Mouse (Mus musculus): ENCODE measurements around the gene Ssu2. TPM values are rescaled to one million over a fixed set of nuclear protein-coding genes. Genes with fewer than 3 reads are reported as not detected.

Ssu2 gene
- polyA plus RNA-seq, 1 experiment from 2014 or later, result not detected

DNA sequence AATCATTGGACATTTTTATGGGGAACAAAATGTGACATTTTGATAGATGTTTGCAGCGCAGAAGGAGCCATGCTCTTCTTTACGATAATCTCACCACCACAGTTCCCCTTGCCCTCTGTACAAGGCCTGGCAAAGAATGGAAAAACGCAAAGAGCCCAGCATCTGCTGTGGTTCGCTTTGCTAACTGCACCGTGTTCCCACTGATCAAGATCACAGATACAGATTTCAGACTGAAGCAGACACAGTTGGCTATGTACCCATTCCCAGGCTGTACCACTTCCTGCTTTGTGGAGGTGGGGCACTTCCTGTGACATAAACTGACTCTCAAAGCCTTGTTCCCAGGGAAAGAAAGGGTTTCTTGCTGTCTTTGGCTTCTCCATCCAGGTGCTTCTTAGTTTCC, 53.9 kb downstream of the Ssu2 start:
- no peaks in the 10 kb centered on the region for H3K36me3 ChIP-seq
- no peak for ATAC-seq
- no peaks in the 10 kb centered on the region for H3K27me3 ChIP-seq (replicated peaks)
- no peaks in the 10 kb centered on the region for H3K9me3 ChIP-seq (replicated peaks)
- no peak overlapping the region for H3K4me3 ChIP-seq
- WGBS (ENCODE audit: insufficient replicate concordance), result 42% methylated on average over 5 of the region's 5 CpGs
- H3K27ac ChIP-seq, result no peak overlapping the region
- H3K4me2 ChIP-seq, result no peak overlapping the region
- H3K9ac ChIP-seq, result no peak overlapping the region
- no peaks in the 10 kb centered on the region for H3K4me1 ChIP-seq

DNA sequence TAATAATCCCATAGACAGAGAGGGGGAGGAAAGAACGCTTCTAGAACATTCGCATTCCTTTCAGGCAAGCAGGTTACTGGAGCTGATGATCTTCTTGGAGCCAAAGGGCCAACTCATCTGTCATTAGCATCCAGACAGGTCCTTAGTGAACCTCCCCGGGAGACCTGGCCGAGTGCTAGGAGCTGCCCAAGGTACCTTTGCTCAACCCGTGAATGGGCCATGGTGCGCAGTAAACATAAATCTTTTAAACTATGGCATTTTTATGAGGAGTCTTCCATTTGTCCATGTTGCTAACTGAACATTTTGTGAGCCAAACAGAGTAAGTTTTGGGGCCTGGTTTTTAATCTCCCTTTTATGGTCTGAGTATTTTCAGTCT, 56.6 kb downstream of the Ssu2 start:
- WGBS (ENCODE audit: insufficient replicate concordance), result 70% methylated on average over 6 of the region's 6 CpGs
- Histone ChIP-seq H3K4me1 (no peaks in the 10 kb centered on the region), H3K9ac (no peak overlapping the region), H3K36me3 (no peaks in the 10 kb centered on the region), H3K4me2 (no peak overlapping the region), H3K27me3 (replicated peaks) (no peaks in the 10 kb centered on the region), H3K4me3 (no peak overlapping the region), H3K9me3 (replicated peaks) (no peaks in the 10 kb centered on the region), H3K27ac (no peak overlapping the region)
- no peak for ATAC-seq

DNA sequence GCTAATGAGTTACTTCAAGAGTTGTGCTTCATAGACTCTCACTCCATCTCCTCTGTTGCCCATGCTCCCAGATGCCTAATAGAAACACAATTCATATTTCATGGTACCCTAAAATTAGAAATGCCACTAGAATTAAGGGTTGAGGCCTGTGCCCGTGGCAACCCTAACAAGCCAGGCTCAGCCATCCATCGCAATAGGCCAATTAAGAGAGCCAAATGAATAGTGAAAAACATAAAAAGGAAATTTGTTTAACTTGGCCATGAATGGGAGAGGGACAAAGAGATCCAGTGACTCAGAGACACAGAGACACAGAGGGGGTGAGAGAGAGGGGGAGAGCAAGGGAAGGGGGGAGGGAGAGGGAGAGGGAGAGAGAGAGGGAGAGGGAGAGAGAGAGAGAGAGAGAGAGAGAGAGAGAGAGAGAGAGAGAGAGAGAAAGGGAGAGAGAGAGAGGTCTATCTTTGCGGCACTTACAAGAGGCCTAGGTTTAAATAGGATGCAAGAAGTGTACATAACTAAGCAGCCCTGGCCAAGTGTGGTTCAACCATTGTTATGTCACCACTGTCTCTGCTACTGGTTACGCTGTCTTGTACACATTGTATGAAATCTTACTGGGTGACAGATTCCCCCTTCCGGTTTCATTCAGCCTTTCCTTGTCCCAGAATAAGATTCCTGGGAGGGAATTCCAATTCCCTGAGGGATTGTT, 57.2 kb downstream of the Ssu2 start:
- WGBS (ENCODE audit: insufficient replicate concordance), result 76% methylated on average over 5 of the region's 5 CpGs
- H3K9me3 ChIP-seq (replicated peaks), result no peaks in the 10 kb centered on the region
- H3K27me3 ChIP-seq (replicated peaks), result no peaks in the 10 kb centered on the region
- H3K4me2 ChIP-seq, result no peak overlapping the region
- H3K4me1 ChIP-seq, result no peaks in the 10 kb centered on the region
- H3K4me3 ChIP-seq, result no peak overlapping the region
- ATAC-seq, result no peak
- no peak overlapping the region for H3K27ac ChIP-seq
- no peaks in the 10 kb centered on the region for H3K36me3 ChIP-seq
- no peak overlapping the region for H3K9ac ChIP-seq

DNA sequence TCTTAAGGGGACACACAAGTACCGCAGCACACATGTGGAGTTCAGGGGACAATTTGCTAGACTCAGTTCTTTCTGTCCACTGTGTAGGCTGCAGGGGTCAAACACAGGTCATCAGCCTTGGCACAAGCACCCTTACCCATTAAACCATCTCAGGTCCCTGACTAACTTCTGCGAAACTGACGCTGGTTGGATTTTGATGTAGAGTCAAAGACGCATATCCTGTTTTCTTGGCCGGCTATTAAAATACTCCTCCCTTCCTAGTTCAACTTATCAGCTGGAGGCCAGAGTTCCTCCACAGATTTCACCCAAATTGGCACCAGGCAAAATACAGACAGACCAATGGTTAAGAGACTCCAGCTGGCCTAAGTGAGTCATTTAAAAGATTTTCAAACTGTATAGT, 60.0 kb downstream of the Ssu2 start:
- Histone ChIP-seq H3K4me3 (no peak overlapping the region), H3K27ac (no peak overlapping the region), H3K4me1 (no peaks in the 10 kb centered on the region), H3K4me2 (no peak overlapping the region), H3K9me3 (replicated peaks) (no peaks in the 10 kb centered on the region), H3K9ac (no peak overlapping the region), H3K36me3 (no peaks in the 10 kb centered on the region), H3K27me3 (replicated peaks) (no peaks in the 10 kb centered on the region)
- 62% methylated on average over 5 of the region's 5 CpGs for WGBS (ENCODE audit: insufficient replicate concordance)
- no peak for ATAC-seq

DNA sequence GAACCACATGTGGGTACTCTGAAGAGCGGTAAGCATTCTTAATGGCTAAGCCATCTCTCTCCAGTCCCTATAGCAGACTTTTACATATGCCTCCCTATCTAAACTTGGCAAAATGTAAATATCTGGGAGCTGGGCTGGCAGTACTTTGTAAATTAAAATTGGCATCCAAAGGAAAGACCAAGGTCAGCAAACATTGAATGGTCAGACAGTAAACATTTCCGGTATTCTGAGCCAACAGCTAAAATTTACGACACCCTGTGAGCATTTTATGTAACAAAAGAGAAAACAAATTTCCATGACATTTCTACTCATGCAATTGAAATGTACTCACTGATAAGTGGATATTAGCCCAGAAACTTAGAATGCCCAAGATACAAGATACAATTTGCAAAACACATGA, 62.6 kb downstream of the Ssu2 start:
- Histone ChIP-seq H3K27ac (no peak overlapping the region), H3K9ac (no peak overlapping the region), H3K9me3 (replicated peaks) (no peaks in the 10 kb centered on the region), H3K36me3 (no peaks in the 10 kb centered on the region), H3K27me3 (replicated peaks) (no peaks in the 10 kb centered on the region), H3K4me3 (no peak overlapping the region), H3K4me1 (no peaks in the 10 kb centered on the region), H3K4me2 (no peak overlapping the region)
- 85% methylated on average over 3 of the region's 3 CpGs for WGBS (ENCODE audit: insufficient replicate concordance)
- ATAC-seq, result no peak

DNA sequence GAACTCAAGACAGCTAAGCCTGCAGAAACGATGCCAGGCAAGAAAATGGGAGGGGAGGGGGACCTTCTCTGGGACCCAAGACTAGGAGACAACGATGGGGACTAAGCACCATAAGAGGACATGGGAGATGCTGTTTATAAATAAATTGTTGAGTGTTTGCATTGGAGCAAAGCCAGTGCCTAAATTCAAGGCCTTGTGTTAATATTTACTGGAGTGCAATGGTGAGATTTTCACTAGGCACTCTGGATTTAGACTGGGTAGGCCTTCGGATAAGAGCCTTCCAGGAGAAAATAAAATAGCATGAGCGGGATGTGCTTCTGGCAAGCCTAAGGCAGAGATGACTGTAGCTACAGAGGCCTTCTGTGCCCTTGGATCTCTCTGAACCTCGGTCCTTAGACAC, 64.9 kb downstream of the Ssu2 start:
- WGBS (ENCODE audit: insufficient replicate concordance), result 70% methylated on average over 5 of the region's 5 CpGs
- no peaks in the 10 kb centered on the region for H3K36me3 ChIP-seq
- H3K4me2 ChIP-seq, result no peak overlapping the region
- H3K4me1 ChIP-seq, result no peaks in the 10 kb centered on the region
- no peak overlapping the region for H3K9ac ChIP-seq
- no peak overlapping the region for H3K4me3 ChIP-seq
- H3K27ac ChIP-seq, result no peak overlapping the region
- no peaks in the 10 kb centered on the region for H3K9me3 ChIP-seq (replicated peaks)
- no peaks in the 10 kb centered on the region for H3K27me3 ChIP-seq (replicated peaks)
- no peak for ATAC-seq

DNA sequence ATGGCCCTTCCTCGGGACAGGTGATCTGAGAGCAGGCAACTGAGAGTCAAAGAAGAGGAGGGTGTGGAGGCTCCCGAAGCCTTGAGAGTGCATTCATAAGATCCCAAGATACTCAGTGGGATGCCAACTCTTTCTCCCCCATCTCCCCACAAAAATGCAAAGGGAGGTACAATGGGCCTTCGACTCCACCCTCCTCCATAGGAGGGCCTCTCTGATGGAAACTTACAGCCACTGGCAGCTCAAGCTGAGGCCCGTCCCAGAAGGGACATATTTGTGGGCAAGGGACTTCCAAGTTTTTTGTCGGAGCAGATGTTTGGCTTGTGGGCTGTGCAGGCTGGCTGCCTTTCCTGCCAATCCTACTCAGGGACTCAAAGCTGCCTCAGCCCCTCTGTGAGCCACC, 67.1 kb downstream of the Ssu2 start:
- no peaks in the 10 kb centered on the region for H3K9me3 ChIP-seq (replicated peaks)
- ATAC-seq, result no peak
- 46% methylated on average over 5 of the region's 5 CpGs for WGBS (ENCODE audit: insufficient replicate concordance)
- no peak overlapping the region for H3K4me2 ChIP-seq
- H3K4me1 ChIP-seq, result no peaks in the 10 kb centered on the region
- H3K27ac ChIP-seq, result no peak overlapping the region
- no peaks in the 10 kb centered on the region for H3K27me3 ChIP-seq (replicated peaks)
- H3K4me3 ChIP-seq, result no peak overlapping the region
- H3K9ac ChIP-seq, result no peak overlapping the region
- H3K36me3 ChIP-seq, result no peaks in the 10 kb centered on the region

DNA sequence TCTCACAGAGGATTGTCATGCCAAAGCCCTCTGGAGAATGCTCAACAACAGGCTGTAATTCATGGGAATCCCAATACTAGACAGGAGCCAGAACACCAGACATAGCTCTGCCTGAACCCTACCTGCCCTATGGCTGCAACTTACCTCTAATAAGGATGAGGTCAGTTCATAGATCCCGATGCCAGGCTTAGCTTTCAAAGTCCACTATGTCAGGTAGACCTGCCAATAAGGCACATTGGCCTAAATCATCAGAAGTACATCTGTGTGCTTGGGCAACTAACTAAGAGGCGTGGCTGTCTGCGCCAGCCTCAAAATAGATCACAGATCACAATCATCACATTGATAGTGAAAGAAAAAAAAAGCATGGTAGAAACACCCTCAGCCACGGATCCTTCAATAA, 68.4 kb downstream of the Ssu2 start:
- no peak for ATAC-seq
- Histone ChIP-seq H3K36me3 (no peaks in the 10 kb centered on the region), H3K27ac (no peak overlapping the region), H3K4me1 (no peaks in the 10 kb centered on the region), H3K9ac (no peak overlapping the region), H3K9me3 (replicated peaks) (no peaks in the 10 kb centered on the region), H3K4me2 (no peak overlapping the region), H3K27me3 (replicated peaks) (no peaks in the 10 kb centered on the region), H3K4me3 (no peak overlapping the region)
- WGBS (ENCODE audit: insufficient replicate concordance), result 55% methylated on average over 4 of the region's 4 CpGs

DNA sequence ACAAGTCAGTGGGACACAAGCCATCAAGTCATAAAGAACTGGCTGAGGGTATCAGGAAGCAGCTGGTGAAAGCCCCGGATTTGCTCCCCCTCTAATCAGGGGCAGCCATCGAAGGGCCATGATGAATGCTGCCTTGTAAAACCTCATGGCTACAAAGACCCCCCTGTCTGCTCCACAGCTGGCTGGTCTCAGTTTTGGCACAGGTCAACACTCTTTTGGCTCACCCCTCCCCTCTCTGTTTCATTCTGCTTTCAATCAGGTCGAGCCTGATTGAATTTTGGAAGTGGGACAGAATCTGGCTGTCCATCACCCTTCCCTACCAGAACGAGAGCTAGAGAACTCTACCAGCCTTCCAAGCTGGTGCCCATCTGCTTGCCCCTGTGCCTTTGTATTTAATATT, 76.4 kb downstream of the Ssu2 start:
- no peaks in the 10 kb centered on the region for H3K36me3 ChIP-seq
- 44% methylated on average over 4 of the region's 4 CpGs for WGBS (ENCODE audit: insufficient replicate concordance)
- ATAC-seq, result no peak

DNA sequence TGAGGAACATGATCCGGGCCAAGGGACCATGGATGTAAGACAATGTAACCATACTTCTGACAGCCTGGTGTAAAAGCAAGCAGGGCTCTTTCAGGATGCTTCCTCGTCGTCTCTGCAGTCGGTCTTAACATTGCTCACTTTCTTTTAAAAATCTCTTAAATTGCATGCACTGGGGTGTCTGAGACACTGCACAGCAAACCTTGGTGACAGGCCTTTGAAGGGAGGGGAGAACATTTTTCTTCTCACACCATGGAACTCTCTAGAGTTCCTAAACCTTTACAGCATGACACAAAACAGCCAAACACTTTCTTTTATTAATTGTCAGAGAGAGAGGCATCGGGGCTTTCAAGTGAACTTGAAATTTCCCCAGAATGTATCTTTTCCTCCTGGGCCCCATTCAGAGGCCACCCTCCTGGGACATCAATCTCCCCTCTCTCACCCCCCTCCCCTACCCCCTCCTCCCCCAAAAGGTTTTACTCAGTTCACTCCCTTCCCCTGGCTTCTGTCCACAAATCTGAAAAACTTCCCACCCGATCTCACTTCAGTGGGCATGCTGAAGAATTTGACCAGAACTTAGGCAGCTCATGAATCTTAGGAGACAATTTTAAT, 78.4 kb downstream of the Ssu2 start:
- no peaks in the 10 kb centered on the region for H3K27me3 ChIP-seq (replicated peaks)
- no peaks in the 10 kb centered on the region for H3K36me3 ChIP-seq
- no peaks in the 10 kb centered on the region for H3K4me1 ChIP-seq
- 71% methylated on average over 6 of the region's 6 CpGs for WGBS (ENCODE audit: insufficient replicate concordance)
- H3K27ac ChIP-seq, result no peak overlapping the region
- H3K4me3 ChIP-seq, result no peak overlapping the region
- H3K4me2 ChIP-seq, result no peak overlapping the region
- no peak for ATAC-seq
- no peaks in the 10 kb centered on the region for H3K9me3 ChIP-seq (replicated peaks)
- H3K9ac ChIP-seq, result no peak overlapping the region

More for the DNA sequence above, 76.4 kb downstream of the Ssu2 start:
- Histone ChIP-seq H3K27ac (no peak overlapping the region), H3K9ac (no peak overlapping the region), H3K27me3 (replicated peaks) (no peaks in the 10 kb centered on the region), H3K4me3 (no peak overlapping the region), H3K9me3 (replicated peaks) (no peaks in the 10 kb centered on the region), H3K4me1 (no peaks in the 10 kb centered on the region), H3K4me2 (no peak overlapping the region)

Other genes with a start within 250 kb of the Ssu2 start
- gene Lmcd1, start 114.3 kb downstream of the Ssu2 start, polyA plus RNA-seq (2016; fragmentation: Nextera tagmentation; extraction: Ambion mirVana), result 0.45 and 1.0 TPM in 2 replicates
- 0.17 TPM in 1 of 2 replicates, not detected in the other for gene Cav3, start 71.5 kb upstream of the Ssu2 start, polyA plus RNA-seq (2016; fragmentation: Nextera tagmentation; extraction: Ambion mirVana)
- gene Oxtr, start 101.9 kb upstream of the Ssu2 start, polyA plus RNA-seq (2016; fragmentation: Nextera tagmentation; extraction: Ambion mirVana), result not detected in 2 replicates

Measured in liver, embryonic 12.5 days (tissue).